Mouse (Mus musculus) right cerebral cortex, postnatal 25 days (tissue): ENCODE results near the gene Bst1.

Experiments
- DNase-seq: peaks from one replicate; pipeline ENCODE4 v3.0.0; 2022

Bst1 gene

DNA sequence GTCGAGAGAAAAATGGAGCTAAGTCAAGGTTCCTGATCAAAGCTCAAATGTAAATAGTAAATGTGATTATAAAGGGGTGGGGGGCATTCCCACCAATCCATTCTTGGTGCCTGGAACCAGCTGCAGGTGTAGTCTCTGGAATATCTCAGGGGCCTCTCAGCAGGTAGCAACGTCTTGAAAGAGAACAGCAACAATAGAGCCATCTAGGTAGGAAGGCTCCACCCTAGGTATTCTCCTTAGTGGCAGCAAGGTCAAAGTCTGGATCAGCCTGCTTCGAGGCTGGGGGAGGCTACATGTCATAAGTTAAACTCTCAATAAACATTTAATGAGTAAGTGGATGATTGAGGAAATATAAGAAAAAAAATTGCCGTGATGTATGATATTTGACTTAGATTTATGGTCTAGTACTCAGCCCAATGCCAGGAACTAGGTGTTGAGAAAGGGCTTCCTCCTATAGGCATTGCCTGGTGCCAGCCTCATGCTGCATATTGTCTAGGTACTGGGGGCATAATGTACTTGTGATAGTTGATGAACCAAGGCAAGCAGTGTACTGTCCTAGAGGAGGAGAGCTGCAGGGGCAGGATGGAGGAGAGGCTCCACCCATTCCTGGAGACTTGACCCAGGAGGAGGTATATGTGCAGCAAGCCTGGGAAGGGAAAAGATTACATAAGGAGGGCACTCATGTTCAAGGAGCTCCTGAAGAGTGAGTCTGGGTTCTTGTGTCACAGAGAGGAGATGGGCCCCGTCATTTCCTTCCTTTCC is 42.2 kb downstream of the Bst1 start:
- no peak for DNase-seq

DNA sequence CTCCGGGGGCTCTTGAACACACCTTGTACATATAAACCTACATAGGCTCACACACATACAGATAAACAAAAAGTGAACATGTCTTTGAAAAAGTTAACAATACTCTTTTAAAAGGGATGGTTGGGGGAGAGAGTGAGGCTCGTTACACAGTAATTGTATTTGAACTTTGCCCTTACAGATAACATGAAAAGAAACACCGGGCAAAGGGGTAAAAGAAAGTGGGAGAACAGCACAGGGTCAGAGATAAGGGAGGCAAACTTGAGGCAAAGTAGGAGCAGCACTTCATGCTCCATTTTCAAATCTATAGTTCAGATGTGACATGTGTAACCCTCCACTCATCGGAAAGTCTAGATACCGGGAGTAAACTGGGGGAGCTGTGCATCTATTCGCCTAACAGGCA is 45.0 kb downstream of the Bst1 start:
- no peak for DNase-seq

DNA sequence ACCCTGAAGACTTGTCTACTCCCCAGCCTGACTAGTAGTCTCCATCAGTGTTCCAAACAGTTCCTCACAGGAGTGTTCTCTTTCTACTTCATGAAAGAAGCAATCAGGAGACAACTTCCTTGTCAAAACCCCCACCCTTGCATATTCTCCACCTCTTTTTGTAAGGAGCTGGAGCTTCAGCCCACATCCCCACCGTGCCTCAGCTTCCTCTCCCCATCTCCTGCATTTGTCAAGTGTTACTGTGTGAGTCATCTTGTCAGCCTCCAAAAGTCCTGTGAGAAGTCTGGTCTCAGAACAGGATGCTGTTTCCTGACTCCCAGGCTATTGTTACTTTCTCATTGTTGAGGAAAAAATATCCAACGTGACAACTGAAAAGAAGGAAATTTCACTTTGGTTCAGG is 46.6 kb downstream of the Bst1 start:
- no peak for DNase-seq

DNA sequence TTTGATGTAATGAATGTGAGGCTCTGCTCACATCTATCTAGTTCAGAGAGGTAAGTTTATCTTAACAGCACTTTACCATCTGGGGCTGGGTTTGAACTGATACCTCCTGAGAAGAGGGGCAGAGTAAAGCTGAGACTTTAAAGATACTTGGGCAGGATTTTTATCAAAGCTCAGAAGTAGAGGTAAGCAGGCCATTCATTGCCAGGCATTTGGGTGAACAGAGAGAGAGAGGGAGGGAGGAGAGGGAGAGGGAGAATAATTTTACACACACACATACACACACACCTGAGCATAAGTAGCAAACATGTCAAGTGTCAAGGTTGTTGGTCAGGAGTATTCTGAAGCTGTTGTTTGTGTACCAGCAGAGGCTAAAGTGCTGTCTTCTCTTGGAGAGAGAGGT is 49.6 kb downstream of the Bst1 start, which contains the start of gene Cd38:
TSS of gene Cd38 (plus strand) at position 301 of the 400 bp plus-strand sequence.
- DNase-seq: no peak

DNA sequence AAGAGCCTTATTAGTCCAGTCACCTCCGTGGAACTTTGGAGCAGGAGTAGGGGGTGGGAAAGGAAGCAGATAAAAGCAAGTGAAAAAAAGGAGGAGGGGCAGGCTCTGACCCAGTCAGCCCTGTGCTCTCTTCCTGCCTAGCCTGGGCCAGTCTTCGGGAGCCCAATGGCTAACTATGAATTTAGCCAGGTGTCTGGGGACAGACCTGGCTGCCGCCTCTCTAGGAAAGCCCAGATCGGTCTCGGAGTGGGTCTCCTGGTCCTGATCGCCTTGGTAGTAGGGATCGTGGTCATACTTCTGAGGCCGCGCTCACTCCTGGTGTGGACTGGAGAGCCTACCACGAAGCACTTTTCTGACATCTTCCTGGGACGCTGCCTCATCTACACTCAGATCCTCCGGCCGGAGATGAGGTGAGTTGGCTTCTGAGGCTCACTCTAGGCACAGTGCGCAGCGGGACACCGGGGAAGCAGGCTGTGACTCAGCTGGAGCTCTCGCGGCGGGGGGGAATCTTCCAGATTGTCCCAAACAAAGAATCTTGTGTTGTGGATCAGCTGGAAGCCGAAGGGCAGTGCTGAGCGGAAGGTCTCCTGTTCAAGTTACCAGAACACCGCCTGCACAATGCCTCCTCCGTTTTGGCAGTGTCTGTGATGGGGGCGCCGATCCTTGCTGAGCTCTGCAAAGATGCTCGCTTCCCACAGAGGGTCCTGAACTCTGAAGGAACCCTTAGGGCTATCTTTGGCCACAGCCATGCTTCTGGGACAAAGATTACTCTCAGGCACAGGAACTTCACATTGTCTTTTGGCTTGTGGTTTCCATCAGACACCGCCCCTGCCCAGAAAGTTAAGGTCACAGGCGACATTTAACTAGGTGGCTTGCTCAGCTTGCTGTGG is 50.3 kb downstream of the Bst1 start:
- no peak for DNase-seq

DNA sequence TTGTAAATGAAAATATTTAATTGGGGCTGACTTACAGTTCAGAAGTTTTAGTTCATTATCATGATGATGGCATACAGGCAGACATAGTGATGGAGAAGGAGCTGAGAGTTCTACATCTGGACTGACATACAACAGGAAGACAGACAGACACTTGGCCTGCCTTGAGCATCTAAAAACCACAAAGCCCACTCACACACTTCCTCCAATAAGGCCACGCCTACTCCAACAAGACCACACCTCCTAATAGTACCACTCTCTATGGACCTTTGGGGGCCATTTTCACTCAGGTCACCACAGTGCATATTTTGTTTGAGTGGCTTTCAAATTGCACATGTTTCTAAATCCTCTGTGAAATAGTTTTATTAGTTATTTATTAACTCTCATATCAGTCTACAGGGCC is 53.2 kb downstream of the Bst1 start:
- DNase-seq: no peak

DNA sequence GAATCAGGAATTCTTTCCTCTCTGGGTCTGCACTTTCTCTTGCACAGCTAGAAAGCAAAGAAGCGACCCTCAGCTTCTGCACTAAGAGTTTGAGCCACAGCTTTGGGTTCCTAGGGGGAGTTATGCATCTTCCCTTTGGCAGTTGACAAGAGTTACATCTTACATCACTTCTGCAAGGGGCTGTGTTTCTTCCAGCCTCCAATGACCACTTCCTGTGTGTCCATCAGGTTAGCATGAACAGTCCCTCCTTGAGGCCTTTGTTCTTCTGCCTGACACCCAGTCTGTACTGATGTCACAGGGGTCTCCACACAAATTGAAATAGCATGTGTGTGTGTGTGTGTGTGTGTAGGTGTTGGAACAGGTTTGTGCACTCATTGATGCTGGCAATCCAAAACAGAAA is 54.0 kb downstream of the Bst1 start:
- DNase-seq: no peak

DNA sequence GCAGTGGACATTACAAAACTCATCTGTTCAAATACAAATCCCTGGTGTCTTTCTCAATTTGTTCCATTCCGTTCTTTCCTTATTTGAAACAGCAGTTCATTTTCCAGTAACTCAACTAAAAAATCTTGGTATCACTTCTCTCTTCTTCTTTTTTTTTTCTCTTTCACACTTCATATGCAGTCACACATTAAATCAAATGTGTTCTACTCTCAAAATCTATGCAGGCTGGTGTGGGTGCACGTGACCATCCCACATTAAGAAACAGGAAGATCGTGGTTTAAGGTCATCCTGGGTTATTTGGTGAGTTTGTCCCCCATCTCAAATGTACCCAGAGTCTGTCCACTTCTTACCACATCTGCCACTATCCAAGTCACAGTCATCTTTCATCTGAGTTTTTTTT is 63.3 kb downstream of the Bst1 start:
- DNase-seq: no peak

DNA sequence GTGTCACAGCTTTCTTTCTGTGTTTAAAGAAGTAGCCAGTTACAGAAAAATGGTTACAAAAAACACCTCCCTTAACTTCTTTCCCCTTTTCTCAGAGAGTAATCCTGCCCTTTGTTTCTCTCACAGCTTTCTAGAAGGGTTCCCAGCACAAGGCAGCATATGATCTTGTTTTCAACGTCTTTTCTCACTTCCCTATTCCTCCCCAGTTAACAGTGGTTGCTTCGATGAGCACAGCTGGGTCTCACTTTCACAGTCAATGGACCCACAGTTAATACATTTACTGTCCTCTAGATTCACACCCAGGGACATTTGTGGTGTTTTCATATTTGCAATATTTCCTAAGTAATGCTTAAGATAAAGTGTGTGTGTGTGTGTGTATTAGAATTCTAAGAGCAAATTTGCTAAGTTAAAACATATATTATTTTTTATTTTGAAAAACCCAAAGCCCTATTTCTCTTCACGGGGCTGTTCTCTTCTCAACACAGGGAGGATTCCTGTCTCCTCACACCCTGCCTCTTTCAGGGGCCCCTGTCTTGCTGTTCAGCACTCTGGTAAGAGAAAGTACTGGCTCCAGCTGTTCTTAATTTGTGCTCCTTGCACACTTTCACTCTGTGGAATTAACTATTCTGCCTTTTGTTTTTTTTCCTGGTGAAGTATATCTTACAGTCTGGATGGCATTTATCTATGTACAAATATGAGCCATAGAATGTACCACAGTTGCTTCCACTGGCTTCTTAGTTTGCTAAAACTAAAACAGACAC is 66.6 kb downstream of the Bst1 start:
- no peak for DNase-seq

DNA sequence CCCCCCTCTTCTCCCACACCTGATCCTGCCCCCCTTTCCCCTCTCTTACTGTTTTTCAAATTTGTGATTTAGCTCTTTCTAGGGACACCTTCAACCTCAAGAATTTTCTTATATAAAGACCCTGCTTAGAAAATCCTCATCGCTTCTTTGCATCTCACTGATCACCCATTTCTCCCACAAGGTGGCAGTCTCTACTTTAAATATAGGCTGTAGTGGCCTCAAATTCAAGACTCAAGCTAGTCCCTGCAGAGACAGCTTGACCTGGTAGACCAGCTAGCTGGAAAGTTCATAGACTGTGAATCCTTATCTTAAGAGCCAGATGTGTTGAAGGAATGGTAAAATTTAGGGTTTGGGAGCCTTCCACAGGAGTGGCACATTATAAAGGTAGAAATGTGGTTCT is 73.7 kb downstream of the Bst1 start:
- DNase-seq: no peak
